Mouse (Mus musculus): ENCODE results near the gene Enox1. TPM values are rescaled to one million over a fixed set of nuclear protein-coding genes. Genes with fewer than 3 reads are reported as not detected.

Gene Enox1
- total RNA-seq, 1 experiment, result 25.3 TPM

- H3K9me3 ChIP-seq (ENCODE audit: control insufficient read depth, insufficient read depth, low read depth, low read length), result no peaks in the 10 kb centered on the region
- TF ChIP-seq ZC3H11A (IDR thresholded peaks at IDR 0.05; ENCODE audit: borderline replicate concordance, low read depth, low read length), result no peak
- TF ChIP-seq ZNF384 (IDR thresholded peaks at IDR 0.05; ENCODE audit: low read depth, low read length), result peak; percentile 50; the same call in 1 of the 2 replicates
- peaks cover 7% of the 10 kb centered on the region for H3K36me3 ChIP-seq (ENCODE audit: control insufficient read depth, insufficient read depth, low read length, poor library complexity, severe bottlenecking)
- no peak overlapping the region for H3K4me3 ChIP-seq (ENCODE audit: insufficient read depth in 1 of 2, low read depth in 1 of 2, low read length in 2 of 2, poor library complexity in 1 of 2, severe bottlenecking in 1 of 2)
- H3K4me1 ChIP-seq (ENCODE audit: control insufficient read depth in 2 of 2, insufficient read depth in 2 of 2, low read length in 2 of 2, poor library complexity in 1 of 2), result 0 out of 4 replicates have a peak, but pooled peaks cover 0 to 5% of the 10 kb centered on the region in 2 experiments
- peak overlapping the region; percentile 48 for H3K27ac ChIP-seq (ENCODE audit: insufficient read depth, low read depth, low read length, poor library complexity, severe bottlenecking)
- no peak overlapping the region for H3K9ac ChIP-seq (ENCODE audit: insufficient read depth, low read depth, low read length, poor library complexity, severe bottlenecking)
- DNase-seq (ENCODE audit: low read depth, low spot score), result no peak
- in situ Hi-C loops (cut with MboI; ENCODE audit: low sequenced_read_pairs in 2 of 2, unreplicated experiment in 2 of 2), result no loop called here
These were observed 470.3 kb downstream of the Enox1 start for GRCm38 (mm10) chr14:77626557-77627507.

- Histone ChIP-seq H3K4me1 (ENCODE audit: control insufficient read depth in 2 of 2, insufficient read depth in 2 of 2, low read length in 2 of 2, poor library complexity in 1 of 2) (peaks cover 0 to 5% of the 10 kb centered on the region in 2 experiments; a peak in 3 of 4 replicates), H3K9ac (ENCODE audit: insufficient read depth, low read depth, low read length, poor library complexity, severe bottlenecking) (no peak overlapping the region), H3K27ac (ENCODE audit: insufficient read depth, low read depth, low read length, poor library complexity, severe bottlenecking) (no peak overlapping the region), H3K36me3 (ENCODE audit: control insufficient read depth, insufficient read depth, low read length, poor library complexity, severe bottlenecking) (peaks cover 20% of the 10 kb centered on the region), H3K4me3 (ENCODE audit: insufficient read depth in 1 of 2, low read depth in 1 of 2, low read length in 2 of 2, poor library complexity in 1 of 2, severe bottlenecking in 1 of 2) (no peak overlapping the region), H3K9me3 (ENCODE audit: control insufficient read depth, insufficient read depth, low read depth, low read length) (no peaks in the 10 kb centered on the region)
- in situ Hi-C loops (cut with MboI; ENCODE audit: low sequenced_read_pairs in 2 of 2, unreplicated experiment in 2 of 2), result no loop called here
- no peak for TF ChIP-seq ZNF384 (IDR thresholded peaks at IDR 0.05; ENCODE audit: low read depth, low read length)
- TF ChIP-seq CHD2 (IDR thresholded peaks at IDR 0.05; ENCODE audit: low read depth, low read length), result no peak
- TF ChIP-seq ZC3H11A (IDR thresholded peaks at IDR 0.05; ENCODE audit: borderline replicate concordance, low read depth, low read length), result no peak
- TF ChIP-seq MAFK (IDR thresholded peaks at IDR 0.05; ENCODE audit: insufficient read depth, low read depth, low read length), result no peak
- no peak for TF ChIP-seq HCFC1 (IDR thresholded peaks at IDR 0.05; ENCODE audit: borderline replicate concordance, insufficient read depth, low read length)
- no peak for DNase-seq (ENCODE audit: low read depth, low spot score)
These were observed 476.1 kb downstream of the Enox1 start for GRCm38 (mm10) chr14:77632466-77633171.

GRCm38 (mm10) chr14:77633172-77633542 lies 476.6 kb downstream of the Enox1 start:
- DNase-seq (ENCODE audit: low read depth, low spot score), result no peak

GRCm38 (mm10) chr14:77636931-77637330 lies 480.4 kb downstream of the Enox1 start:
- DNase-seq (ENCODE audit: low read depth, low spot score), result no peak
- H3K4me3 ChIP-seq (ENCODE audit: insufficient read depth in 1 of 2, low read depth in 1 of 2, low read length in 2 of 2, poor library complexity in 1 of 2, severe bottlenecking in 1 of 2), result no peak overlapping the region
- no peak for TF ChIP-seq ZC3H11A (IDR thresholded peaks at IDR 0.05; ENCODE audit: borderline replicate concordance, low read depth, low read length)
- TF ChIP-seq MAFK (IDR thresholded peaks at IDR 0.05; ENCODE audit: insufficient read depth, low read depth, low read length), result no peak
- no peak for TF ChIP-seq ZNF384 (IDR thresholded peaks at IDR 0.05; ENCODE audit: low read depth, low read length)
- TF ChIP-seq CHD2 (IDR thresholded peaks at IDR 0.05; ENCODE audit: low read depth, low read length), result no peak
- no peak for TF ChIP-seq HCFC1 (IDR thresholded peaks at IDR 0.05; ENCODE audit: borderline replicate concordance, insufficient read depth, low read length)
- H3K4me1 ChIP-seq (ENCODE audit: control insufficient read depth in 2 of 2, insufficient read depth in 2 of 2, low read length in 2 of 2, poor library complexity in 1 of 2), result peaks cover 0 to 5% of the 10 kb centered on the region in 2 experiments; a peak in 3 of 4 replicates
- no peaks in the 10 kb centered on the region for H3K9me3 ChIP-seq (ENCODE audit: control insufficient read depth, insufficient read depth, low read depth, low read length)
- in situ Hi-C loops (cut with MboI; ENCODE audit: low sequenced_read_pairs in 2 of 2, unreplicated experiment in 2 of 2), result no loop called here
- no peak overlapping the region for H3K9ac ChIP-seq (ENCODE audit: insufficient read depth, low read depth, low read length, poor library complexity, severe bottlenecking)
- H3K36me3 ChIP-seq (ENCODE audit: control insufficient read depth, insufficient read depth, low read length, poor library complexity, severe bottlenecking), result peaks cover 24% of the 10 kb centered on the region
- H3K27ac ChIP-seq (ENCODE audit: insufficient read depth, low read depth, low read length, poor library complexity, severe bottlenecking), result no peak overlapping the region

More at GRCm38 (mm10) chr14:77633172-77633542, 476.6 kb downstream of the Enox1 start:
- peaks cover 0 to 5% of the 10 kb centered on the region in 2 experiments; a peak in 3 of 4 replicates for H3K4me1 ChIP-seq (ENCODE audit: control insufficient read depth in 2 of 2, insufficient read depth in 2 of 2, low read length in 2 of 2, poor library complexity in 1 of 2)
- TF ChIP-seq HCFC1 (IDR thresholded peaks at IDR 0.05; ENCODE audit: borderline replicate concordance, insufficient read depth, low read length) (no peak), ZC3H11A (IDR thresholded peaks at IDR 0.05; ENCODE audit: borderline replicate concordance, low read depth, low read length) (no peak), MAFK (IDR thresholded peaks at IDR 0.05; ENCODE audit: insufficient read depth, low read depth, low read length) (no peak), CHD2 (IDR thresholded peaks at IDR 0.05; ENCODE audit: low read depth, low read length) (no peak), ZNF384 (IDR thresholded peaks at IDR 0.05; ENCODE audit: low read depth, low read length) (no peak)
- H3K27ac ChIP-seq (ENCODE audit: insufficient read depth, low read depth, low read length, poor library complexity, severe bottlenecking), result no peak overlapping the region
- H3K9ac ChIP-seq (ENCODE audit: insufficient read depth, low read depth, low read length, poor library complexity, severe bottlenecking), result no peak overlapping the region
- H3K4me3 ChIP-seq (ENCODE audit: insufficient read depth in 1 of 2, low read depth in 1 of 2, low read length in 2 of 2, poor library complexity in 1 of 2, severe bottlenecking in 1 of 2), result no peak overlapping the region
- H3K9me3 ChIP-seq (ENCODE audit: control insufficient read depth, insufficient read depth, low read depth, low read length), result no peaks in the 10 kb centered on the region
- in situ Hi-C loops (cut with MboI; ENCODE audit: low sequenced_read_pairs in 2 of 2, unreplicated experiment in 2 of 2), result no loop called here
- peaks cover 19% of the 10 kb centered on the region for H3K36me3 ChIP-seq (ENCODE audit: control insufficient read depth, insufficient read depth, low read length, poor library complexity, severe bottlenecking)
